Mouse (Mus musculus) left cerebral cortex, postnatal 4 days (tissue): ENCODE results near the gene Fbxo24. TPM values are rescaled to one million over a fixed set of nuclear protein-coding genes. Genes with fewer than 3 reads are reported as not detected.

Source experiments
- DNase-seq: peaks from one replicate; pipeline ENCODE4 v3.0.0-alpha.2; 2022
- intact Hi-C: fragments of 180-260 bp; cut with DNase I; formaldehyde crosslinking; loops from one replicate; pipeline ENCODE4 v1.15.1; 2025
- total RNA-seq, 2 experiments: library from RNA; stranded (reverse); gene quantifications; 2 replicates each; pipeline ENCODE4 v1.2.3; 2021

Fbxo24 gene
- total RNA-seq, 2 experiments from 2014 or later = 0.20 TPM; not detected in 1

GRCm38 (mm10) chr5:137607860-137608653 lies 20.7 kb downstream of the Fbxo24 start:
- no peak for DNase-seq
- intact Hi-C loops = no loop called here

- intact Hi-C loops = no loop called here
- no peak for DNase-seq
These were observed 27.5 kb downstream of the Fbxo24 start for GRCm38 (mm10) chr5:137601365-137601729.

- intact Hi-C loops = no loop called here
- DNase-seq = peak; percentile 96
These were observed 28.0 kb downstream of the Fbxo24 start, which contains the start of gene Mospd3 for GRCm38 (mm10) chr5:137600619-137601364. Gene Mospd3, minus strand, starts transcription at chr5:137601058.

- intact Hi-C loops = no loop called here
- no peak for DNase-seq
These were observed 28.6 kb downstream of the Fbxo24 start for GRCm38 (mm10) chr5:137600281-137600618.

GRCm38 (mm10) chr5:137599600-137599999 lies 29.2 kb downstream of the Fbxo24 start:
- intact Hi-C loops = no loop called here
- DNase-seq = no peak

- intact Hi-C loops = no loop called here
- DNase-seq = no peak
These were observed 30.5 kb downstream of the Fbxo24 start for GRCm38 (mm10) chr5:137598100-137598826.

GRCm38 (mm10) chr5:137597625-137598024 lies 31.2 kb downstream of the Fbxo24 start:
- DNase-seq = no peak
- intact Hi-C loops = no loop called here

GRCm38 (mm10) chr5:137596601-137597261 lies 32.1 kb downstream of the Fbxo24 start:
- intact Hi-C loops = no loop called here
- no peak for DNase-seq

- intact Hi-C loops = no loop called here
- DNase-seq = no peak
These were observed 32.9 kb downstream of the Fbxo24 start for GRCm38 (mm10) chr5:137595921-137596320.

- intact Hi-C loops = no loop called here
- no peak for DNase-seq
These were observed 38.3 kb downstream of the Fbxo24 start for GRCm38 (mm10) chr5:137590507-137590906.

- DNase-seq = peak; percentile 81
- intact Hi-C loops = no loop called here
These were observed 43.8 kb downstream of the Fbxo24 start for GRCm38 (mm10) chr5:137584976-137585375.

- intact Hi-C loops = no loop called here
These were observed 45.1 kb downstream of the Fbxo24 start for GRCm38 (mm10) chr5:137583670-137584169.

GRCm38 (mm10) chr5:137582702-137583101 lies 46.1 kb downstream of the Fbxo24 start:
- DNase-seq = no peak
- intact Hi-C loops = no loop called here

More at GRCm38 (mm10) chr5:137583670-137584169, 45.1 kb downstream of the Fbxo24 start:
- DNase-seq = peak; percentile 87

GRCm38 (mm10) chr5:137580246-137580645 lies 48.6 kb downstream of the Fbxo24 start:
- intact Hi-C loops = no loop called here
- DNase-seq = no peak

GRCm38 (mm10) chr5:137574470-137574901 lies 54.3 kb downstream of the Fbxo24 start:
- intact Hi-C loops = no loop called here
- DNase-seq = peak; percentile 55

- intact Hi-C loops = no loop called here
- DNase-seq = no peak
These were observed 57.9 kb downstream of the Fbxo24 start for GRCm38 (mm10) chr5:137570691-137571586.

GRCm38 (mm10) chr5:137570181-137570580 lies 58.6 kb downstream of the Fbxo24 start:
- DNase-seq = no peak
- intact Hi-C loops = no loop called here

- intact Hi-C loops = no loop called here
- no peak for DNase-seq
These were observed 59.1 kb downstream of the Fbxo24 start, which contains the start of gene Tfr2 for GRCm38 (mm10) chr5:137569665-137570064. Gene Tfr2, plus strand, starts transcription at chr5:137569840.

GRCm38 (mm10) chr5:137569031-137569430 lies 59.8 kb downstream of the Fbxo24 start:
- intact Hi-C loops = no loop called here
- no peak for DNase-seq
